Mouse (Mus musculus) heart, postnatal 36 days (tissue): Measurements from ENCODE around the gene Krtcap3. TPM values are rescaled to one million over a fixed set of nuclear protein-coding genes. Genes with fewer than 3 reads are reported as not detected.
"Not testable (repeated sequence)": the region's sequence is repeated elsewhere in the genome, so short reads cannot be mapped to it uniquely, and the experiment has no call there.

Source experiments
- DNase-seq, 2 experiments: peaks; one replicate each; pipeline ENCODE4 v3.0.0; 2021 to 2022
- intact Hi-C: fragments of 180-260 bp; cut with DNase I; formaldehyde crosslinking; loops from one replicate; pipeline ENCODE4 v1.15.1; 2025
- total RNA-seq, 2 experiments: library from RNA; stranded (reverse); gene quantifications; 2 replicates each; pipeline ENCODE4 v1.2.3; 2021

Gene Krtcap3
- total RNA-seq, result 1 to 10 TPM; 1.7 to 2.7 TPM

DNA sequence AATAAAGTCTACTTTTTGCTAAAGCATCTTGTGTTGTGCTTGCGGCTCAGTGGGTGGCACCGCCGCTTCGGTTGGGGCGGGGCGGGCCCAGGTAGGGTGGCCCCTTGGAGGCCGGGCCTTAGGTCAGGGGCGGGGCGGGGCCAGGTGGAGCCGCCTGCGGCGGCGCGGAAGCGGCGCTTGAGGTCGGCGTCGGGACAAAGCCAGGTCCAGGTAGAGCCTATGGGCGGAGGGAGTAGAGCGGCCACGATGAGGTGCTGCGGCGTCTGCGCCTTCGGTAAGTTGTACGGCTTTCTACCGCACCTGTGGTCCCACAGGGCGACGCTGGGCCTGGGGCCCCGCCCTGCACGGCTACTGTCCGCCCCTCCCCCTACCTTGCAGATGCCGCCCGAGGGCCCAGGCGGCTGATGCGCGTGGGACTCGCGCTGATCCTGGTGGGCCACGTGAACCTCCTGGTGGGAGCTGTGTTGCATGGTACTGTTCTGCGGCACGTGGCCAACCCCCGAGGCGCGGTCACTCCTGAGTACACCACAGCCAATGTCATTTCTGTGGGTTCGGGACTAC lies at the start of gene Krtcap3:
Gene Krtcap3, plus strand, starts transcription at position 151 of the 561 bp plus-strand sequence.
- intact Hi-C loops, result no loop called here

DNA sequence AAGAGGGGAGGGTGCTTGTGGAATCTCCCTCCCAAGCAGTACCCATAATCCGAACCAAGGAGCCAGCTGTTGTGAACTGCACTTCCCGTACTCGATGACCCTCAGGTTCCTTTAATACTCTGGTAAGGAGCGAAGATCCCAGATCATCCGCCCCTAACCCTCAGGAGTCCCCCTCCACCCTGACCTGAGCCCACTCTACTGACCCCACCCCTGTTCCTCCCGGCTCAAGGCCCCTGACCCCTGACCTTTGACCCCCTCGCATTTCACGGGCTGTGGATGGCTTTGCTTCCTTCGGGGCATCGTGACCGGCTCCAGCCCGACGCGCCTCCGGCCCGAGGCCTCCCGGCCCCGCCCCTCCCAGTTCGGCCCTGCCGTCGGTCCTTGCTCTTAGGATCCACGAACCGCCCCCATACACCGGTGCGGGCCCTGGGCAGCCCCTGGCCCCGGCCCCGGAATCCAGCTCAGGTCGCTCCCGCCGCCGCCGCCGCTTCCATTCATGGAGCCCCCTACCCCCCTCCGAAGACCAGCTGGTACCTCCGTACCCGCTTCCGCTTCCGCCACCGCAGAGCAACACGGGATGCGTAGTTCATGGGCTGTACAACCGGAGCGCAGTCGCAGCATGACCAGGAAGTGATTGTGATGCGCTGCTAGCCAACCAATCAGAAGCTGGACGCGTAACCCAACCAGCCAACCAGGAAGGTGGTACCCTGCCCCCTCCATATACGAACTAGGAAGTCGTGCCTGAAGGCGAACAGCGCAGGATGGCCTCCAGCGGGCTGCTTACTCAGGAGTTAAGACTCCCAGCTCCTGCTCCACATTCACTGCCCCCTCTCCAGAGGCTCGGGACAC lies 49.5 kb upstream of the Krtcap3 start, which contains the start of gene Zfp513:
Gene Zfp513, minus strand, starts transcription at position 562 of the 849 bp plus-strand sequence.
- intact Hi-C loops, result loop anchor here (2.0 kb wide), 1 partner anchor 19 kb away; the partner anchor contains the start of gene Ppm1g
- peak; percentile 91 to 92 for DNase-seq

More for the DNA sequence above, at the start of gene Krtcap3:
- no peak for DNase-seq

- DNase-seq, result no peak
- intact Hi-C loops, result loop anchor here (2.0 kb wide), 1 partner anchor 18 kb away; the partner anchor contains the start of gene Ppm1g
Observed at GRCm38 (mm10) chr5:31202933-31203332, 48.6 kb upstream of the Krtcap3 start.

DNA sequence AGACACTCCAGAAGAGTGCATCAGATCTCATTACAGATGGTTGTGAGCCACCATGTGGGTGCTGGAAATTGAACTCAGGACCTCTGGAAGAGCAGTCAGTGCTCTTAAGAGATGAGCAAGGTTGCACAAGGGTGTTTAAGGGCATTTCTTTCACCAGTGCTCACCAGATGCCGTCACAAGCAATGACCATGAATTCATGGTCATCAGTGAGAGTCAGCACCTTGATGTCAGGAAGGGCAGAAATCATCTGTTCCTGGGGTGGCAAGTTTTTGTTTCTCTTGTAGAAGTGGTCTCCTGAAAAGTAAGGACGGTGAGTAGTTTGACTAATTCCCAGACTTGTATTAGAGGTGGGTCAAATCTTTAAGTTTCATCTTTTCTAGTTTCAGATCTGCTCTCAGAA lies 47.6 kb upstream of the Krtcap3 start:
- no peak for DNase-seq
- intact Hi-C loops, result loop anchor here (2.0 kb wide), 1 partner anchor 17 kb away; the partner anchor contains the start of gene Ppm1g

- intact Hi-C loops, result no loop called here
- DNase-seq, result no peak
Observed at GRCm38 (mm10) chr5:31204421-31204820, 47.1 kb upstream of the Krtcap3 start.

DNA sequence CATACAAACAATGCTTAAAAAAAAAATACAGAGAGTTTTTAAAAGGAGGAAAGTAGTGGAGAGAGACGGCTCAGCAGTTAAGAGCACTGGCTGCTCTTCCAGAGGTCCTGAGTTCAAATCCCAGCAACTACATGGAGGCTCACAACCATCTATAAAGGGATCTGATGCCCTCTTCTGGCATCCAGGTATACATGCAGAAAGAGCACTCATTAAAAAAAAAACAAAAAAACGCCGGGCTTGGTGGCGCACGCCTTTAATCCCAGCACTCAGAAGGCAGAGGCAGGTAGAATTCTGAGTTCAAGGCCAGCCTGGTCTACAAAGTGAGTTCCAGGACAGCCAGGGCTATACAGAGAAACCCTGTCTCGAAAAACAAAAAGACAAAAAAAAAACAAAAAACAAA lies 34.9 kb upstream of the Krtcap3 start:
- DNase-seq, intact Hi-C loops: not testable (repeated sequence)

DNA sequence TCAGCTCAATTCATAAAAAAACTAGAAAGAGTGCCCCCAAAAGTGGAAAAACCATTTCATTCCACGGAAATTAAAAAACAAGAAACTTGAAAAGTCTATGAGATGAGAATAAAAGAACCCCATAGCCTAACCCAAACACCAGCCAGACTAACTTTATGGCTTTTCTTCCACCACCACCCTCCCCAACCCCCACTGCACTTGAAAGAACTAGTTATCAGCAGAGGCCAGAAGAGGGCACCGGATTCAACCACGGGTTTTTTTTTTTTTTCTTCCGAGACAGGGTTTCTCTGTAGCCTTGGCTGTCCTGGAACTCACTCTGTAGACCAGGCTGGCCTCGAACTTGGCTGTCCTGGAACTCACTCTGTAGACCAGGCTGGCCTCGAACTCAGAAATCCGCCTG lies 33.2 kb upstream of the Krtcap3 start:
- no peak for DNase-seq
- intact Hi-C loops, result no loop called here

DNA sequence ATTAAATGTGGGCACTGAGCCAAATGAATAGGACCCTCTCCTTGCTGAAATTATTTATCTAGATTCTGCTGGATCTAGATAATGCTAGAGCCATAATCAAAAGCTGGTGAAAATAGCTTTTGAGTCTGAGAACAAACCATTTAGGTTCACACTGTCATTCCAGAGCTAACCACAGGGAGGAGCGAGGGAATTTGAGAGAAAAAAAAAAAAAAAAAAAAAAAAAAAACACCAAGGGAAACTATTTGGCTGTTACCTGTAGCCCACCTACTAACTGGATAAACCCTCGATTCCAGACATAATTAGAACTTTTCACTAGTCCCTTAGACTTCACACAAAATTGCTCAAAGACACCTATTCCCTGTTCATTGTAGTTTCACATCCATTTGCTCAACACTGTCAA lies 32.4 kb upstream of the Krtcap3 start:
- no peak for DNase-seq
- intact Hi-C loops, result no loop called here

GRCm38 (mm10) chr5:31219474-31219873 lies 32.0 kb upstream of the Krtcap3 start:
- intact Hi-C loops, result no loop called here

DNA sequence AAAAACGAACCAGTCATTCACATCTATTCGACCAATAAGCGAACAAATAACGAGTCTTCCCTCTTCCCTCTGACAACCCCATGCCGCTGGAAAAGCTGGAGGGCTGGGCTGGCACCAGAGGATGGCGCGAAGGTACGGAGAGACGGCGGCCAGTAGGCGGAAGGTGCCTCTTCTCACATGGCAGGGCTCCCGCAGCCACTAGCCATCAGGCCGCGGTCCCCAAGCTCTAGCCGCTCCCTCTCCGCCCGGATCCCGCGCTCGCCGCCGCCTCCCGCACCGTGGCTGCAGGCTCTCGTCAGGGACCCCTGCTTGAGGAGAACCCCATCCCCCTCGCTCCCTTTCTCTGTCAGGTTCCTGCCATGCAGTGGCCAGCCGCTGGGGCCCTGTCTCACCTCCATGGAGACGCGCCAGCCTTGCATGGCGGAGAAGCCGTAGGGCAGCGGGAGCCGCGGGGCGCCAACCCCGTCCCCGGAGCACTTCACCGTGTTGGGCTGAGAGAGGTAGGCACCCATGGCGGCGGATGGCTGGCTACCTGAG lies 31.5 kb upstream of the Krtcap3 start:
- intact Hi-C loops, result loop anchor here (2.0 to 5.0 kb wide), 3 partner anchors 17 to 107 kb away; partner anchors contain the start of genes Ift172 and Zfp513
- no peak for DNase-seq

More at GRCm38 (mm10) chr5:31219474-31219873, 32.0 kb upstream of the Krtcap3 start:
- no peak for DNase-seq

DNA sequence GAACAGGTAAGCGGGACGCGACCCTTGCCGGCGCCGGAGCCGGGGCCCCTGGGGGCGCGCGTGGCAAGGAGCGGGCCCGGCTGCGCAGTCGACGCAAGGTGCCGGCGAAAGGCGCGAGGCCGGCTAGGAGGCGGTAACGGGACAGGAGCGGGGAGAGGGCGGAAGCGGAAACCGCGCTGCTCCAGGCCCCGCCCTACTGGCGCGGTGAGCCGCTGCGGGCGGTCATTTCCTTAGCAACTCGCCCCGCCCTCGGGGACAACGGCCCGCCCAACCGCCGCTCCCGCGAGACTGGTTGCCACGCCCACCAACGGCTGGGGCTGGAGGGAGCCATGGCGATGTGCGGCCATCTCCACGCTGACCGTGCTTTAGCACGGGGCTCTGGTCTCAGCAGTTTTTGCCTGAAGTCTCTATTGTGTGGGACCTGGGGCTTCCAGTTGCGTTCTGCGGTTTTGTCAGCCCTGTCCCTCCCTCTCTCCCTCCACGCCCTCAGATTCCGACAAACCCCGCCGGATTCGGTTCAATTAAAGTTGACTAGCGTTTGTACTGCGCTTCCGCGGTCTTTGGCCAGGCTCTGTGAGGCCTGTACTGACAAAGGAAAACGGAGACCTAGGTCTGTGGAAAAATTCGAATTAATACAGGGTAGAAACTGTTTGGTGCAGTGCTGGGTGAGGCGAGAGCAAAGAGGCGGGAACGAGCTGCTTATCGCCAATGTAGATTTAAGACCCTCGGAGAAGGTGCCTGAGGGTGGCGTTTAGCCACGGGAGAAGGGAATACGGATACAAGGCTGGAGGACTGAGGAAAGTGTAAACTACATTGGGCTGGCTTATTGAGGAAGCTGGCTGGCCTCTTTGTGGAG lies 30.8 kb upstream of the Krtcap3 start, which contains the start of gene Ppm1g:
Gene Ppm1g, minus strand, starts transcription at position 240 of the 856 bp plus-strand sequence.
- intact Hi-C loops, result loop anchor here (1.0 to 5.0 kb wide), 4 partner anchors 18 to 107 kb away; partner anchors contain the start of genes Ift172, Nrbp1 and Zfp513
- peak; percentile 99 for DNase-seq

DNA sequence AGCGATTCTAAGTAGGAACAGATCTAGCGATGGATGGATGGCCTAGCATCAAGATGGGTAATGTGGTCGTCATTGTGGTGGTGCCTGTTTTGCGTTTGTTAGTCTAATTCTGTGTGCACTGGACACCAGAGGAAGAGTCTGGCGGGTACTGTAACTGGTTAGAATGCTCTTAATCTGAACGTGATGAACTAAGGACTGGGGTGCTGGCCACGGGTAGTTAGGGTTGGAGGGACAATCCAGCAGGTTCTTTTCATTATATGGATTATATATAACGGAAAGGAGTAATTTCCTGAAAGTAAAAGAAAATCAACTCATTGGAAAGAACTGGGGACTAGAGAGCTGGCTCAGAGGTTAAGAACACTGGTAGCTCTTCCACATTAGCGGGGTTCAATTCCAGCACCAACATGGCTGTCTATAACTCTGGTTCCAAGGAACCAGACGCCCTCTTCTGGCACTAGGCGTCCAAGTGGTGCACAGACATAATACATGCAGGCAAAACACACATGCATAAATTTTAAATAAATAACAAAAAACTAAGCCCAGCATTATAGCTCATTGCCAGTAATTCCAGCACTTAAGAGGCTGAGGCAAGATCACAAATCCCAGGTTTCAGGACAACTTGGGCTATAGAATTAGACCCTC lies 30.1 kb upstream of the Krtcap3 start:
- no peak for DNase-seq
- intact Hi-C loops, result loop anchor here (1.0 to 5.0 kb wide), 4 partner anchors 19 to 106 kb away; partner anchors contain the start of genes Ift172, Nrbp1 and Zfp513

DNA sequence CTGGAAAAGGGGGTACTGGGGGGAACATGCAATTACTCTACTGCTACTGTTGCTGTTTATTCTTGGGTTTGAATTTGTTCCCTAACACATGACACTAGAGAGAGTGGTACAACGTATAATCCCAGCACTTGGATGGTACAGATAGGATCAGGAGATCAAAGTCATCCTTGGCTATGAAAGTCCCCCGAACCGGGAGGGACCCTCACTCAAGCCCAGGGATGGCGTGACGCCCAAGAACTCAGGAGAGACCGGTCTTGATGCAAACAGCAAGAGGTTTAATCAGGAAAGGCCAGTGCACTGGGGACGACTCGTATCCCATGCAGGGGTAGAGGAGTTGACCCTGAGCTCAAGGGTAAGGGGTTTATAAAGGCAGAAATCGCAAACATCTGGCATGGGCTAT lies 28.8 kb upstream of the Krtcap3 start:
- DNase-seq, result no peak
- intact Hi-C loops, result loop anchor here (5.0 kb wide), 2 partner anchors 70 to 105 kb away; partner anchors contain the start of gene Ift172

GRCm38 (mm10) chr5:31226641-31227040 lies 24.9 kb upstream of the Krtcap3 start:
- intact Hi-C loops, result no loop called here
- no peak for DNase-seq

GRCm38 (mm10) chr5:31240637-31241521 lies 10.6 kb upstream of the Krtcap3 start, which contains the start of the genes Nrbp1 and Gm9970:
Nrbp1 (plus strand) TSS chr5:31240864.
Gm9970 (minus strand) TSS chr5:31241232.
- DNase-seq, result peak; percentile 95
- intact Hi-C loops, result loop anchor here (1.0 to 2.0 kb wide), 4 partner anchors 20 to 62 kb away; partner anchors contain the start of genes Eif2b4, Gm29609, Ift172 and Snx17

GRCm38 (mm10) chr5:31241522-31242034 lies 9.9 kb upstream of the Krtcap3 start:
- intact Hi-C loops, result loop anchor here (2.0 kb wide), 3 partner anchors 49 to 63 kb away; partner anchors contain the start of genes Eif2b4, Gm29609, Ift172 and Snx17

GRCm38 (mm10) chr5:31242191-31242590 lies 9.3 kb upstream of the Krtcap3 start:
- no peak for DNase-seq
- intact Hi-C loops, result no loop called here

More at GRCm38 (mm10) chr5:31241522-31242034, 9.9 kb upstream of the Krtcap3 start:
- no peak for DNase-seq

DNA sequence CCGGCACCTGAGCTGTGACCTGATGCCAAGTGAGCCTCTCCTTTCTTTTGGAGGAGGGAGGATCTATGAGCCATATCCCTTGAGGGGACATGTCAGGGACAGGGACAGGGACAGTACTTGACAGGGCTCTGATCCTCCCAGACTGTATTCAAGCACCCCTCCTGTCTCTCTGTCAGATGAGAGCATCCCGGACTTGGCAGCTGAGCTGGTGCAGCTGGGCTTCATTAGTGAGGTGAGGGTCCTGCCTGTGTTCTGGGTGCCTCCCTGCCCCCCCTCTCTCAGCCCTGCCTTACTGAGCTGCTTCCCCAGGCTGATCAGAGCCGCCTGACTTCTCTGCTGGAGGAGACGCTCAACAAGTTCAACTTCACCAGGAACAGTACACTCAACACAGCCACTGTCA lies 775 bp upstream of the Krtcap3 start:
- no peak for DNase-seq
- intact Hi-C loops, result no loop called here
